Mouse (Mus musculus) thymus, adult 2 months (tissue): Measurements from ENCODE around the gene Clic5.

Experiments used
- CTCF ChIP-seq: fragments of 200-500 bp; IDR thresholded peaks from 2 replicates; pipeline ENCODE4 v1.5.1; 2012; ENCODE audit warnings: mild to moderate bottlenecking, control low read depth, low read length, moderate library complexity, borderline replicate concordance; ENCODE audit not compliant: control insufficient read depth, poor library complexity, insufficient read depth; ENCODE audit errors: extremely low read depth
- POLR2A ChIP-seq: fragments of 200-500 bp; IDR thresholded peaks from 2 replicates; pipeline ENCODE4 v1.6.1; 2012; ENCODE audit warnings: mild to moderate bottlenecking, low read length, control low read depth, moderate library complexity; ENCODE audit not compliant: control insufficient read depth, poor library complexity, insufficient read depth; ENCODE audit errors: extremely low read depth

DNA sequence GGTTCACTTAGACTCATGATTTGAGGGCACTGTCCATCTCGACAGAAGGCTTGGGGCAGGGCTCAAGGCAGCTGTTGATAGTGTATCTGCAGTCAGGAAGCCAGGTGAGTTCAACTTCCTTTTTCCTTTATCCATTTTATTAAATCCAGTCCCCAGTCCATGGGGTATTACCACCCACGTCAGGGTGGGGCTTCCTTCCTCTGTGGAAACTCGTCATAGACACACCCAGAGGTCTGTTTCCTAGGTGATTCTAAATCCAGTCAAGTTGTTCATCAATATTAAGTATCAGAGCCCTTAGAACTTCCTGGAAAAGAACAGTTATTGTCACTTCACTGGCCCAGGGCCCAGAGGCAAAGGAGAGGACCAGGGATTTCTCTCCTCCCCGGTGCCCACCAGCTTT lies 61.2 kb downstream of the Clic5 start:
- no peak for TF ChIP-seq CTCF
- TF ChIP-seq POLR2A = no peak
